Mouse (Mus musculus): ENCODE measurements at regions not wholly inside any gene's neighbourhood (a gene's known extent, or its start where the extent isn't known, plus 50 kb on each side); places are given as distances from the start of the nearest gene placed in this dataset.

DNA sequence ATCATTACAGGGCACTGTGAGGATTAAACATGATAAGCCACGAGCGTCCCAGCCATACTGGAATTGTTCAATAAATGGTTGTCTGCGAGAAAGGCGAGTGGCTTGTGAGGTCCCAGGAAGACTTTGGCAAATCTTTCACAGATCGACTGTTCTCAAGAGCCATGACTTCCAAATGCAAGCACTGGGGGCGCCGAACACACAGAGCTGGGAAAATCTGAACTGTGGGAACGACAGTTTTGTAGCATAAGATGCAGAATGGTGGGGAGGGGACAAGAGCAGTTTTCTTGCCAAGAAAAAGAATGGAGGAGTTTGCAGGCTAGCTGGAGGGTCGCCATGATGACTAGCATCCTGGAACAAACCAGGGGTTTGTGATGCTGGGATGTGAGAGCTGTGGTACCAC lies 300.8 kb downstream of the Bcor start:
- no peak overlapping the region for H3K9ac ChIP-seq
- H3K4me1 ChIP-seq (replicated peaks) = peaks cover 24% of the 10 kb centered on the region
- H3K36me3 ChIP-seq = no peaks in the 10 kb centered on the region
- peaks cover 56% of the 10 kb centered on the region for H3K27me3 ChIP-seq
- no peak overlapping the region for H3K4me2 ChIP-seq
- 59% methylated on average over 9 of the region's 9 CpGs for WGBS
- no peak overlapping the region for H3K4me3 ChIP-seq
- H3K27ac ChIP-seq = no peak overlapping the region
- no peaks in the 10 kb centered on the region for H3K9me3 ChIP-seq
- ATAC-seq (ENCODE audit: low FRiP score) = no peak

DNA sequence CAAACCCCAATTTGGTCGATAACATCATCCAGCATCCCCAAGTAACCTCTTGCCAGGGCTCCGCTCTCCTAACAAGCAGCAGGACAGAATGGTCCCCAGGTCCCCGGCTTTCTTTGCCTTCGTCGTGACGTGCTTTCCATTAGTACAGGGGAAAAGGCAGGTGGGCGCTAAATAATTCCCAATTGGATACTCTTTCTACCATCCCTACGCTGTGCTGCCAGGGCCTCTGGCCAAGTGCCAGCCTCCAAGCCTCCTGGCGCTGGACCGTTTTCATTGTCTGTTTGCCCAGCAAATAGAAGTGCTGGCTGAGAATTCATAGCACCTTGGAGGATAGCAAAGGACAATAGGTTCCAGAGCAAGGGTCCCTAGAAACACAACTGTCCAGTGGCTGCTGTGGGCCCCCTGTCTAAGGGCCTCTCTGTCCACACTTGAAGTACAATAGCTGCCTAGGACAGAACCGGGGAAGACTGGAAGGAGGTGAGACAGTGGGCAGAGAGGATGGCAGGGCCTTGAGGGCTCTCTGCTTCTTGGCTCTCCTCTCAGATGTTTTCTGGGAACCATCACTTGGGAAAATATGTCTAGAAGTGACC lies 298.9 kb downstream of the Bcor start:
- H3K9ac ChIP-seq = no peak overlapping the region
- H3K27me3 ChIP-seq = peaks cover 62% of the 10 kb centered on the region; the same call in 1 of the 2 replicates
- peaks cover 24% of the 10 kb centered on the region for H3K4me1 ChIP-seq (replicated peaks)
- ATAC-seq (ENCODE audit: low FRiP score) = no peak
- no peaks in the 10 kb centered on the region for H3K9me3 ChIP-seq
- no peak overlapping the region for H3K4me3 ChIP-seq
- 48% methylated on average over 11 of the region's 11 CpGs for WGBS
- H3K27ac ChIP-seq = peak overlapping the region; percentile 58; the same call in 1 of the 2 replicates
- no peaks in the 10 kb centered on the region for H3K36me3 ChIP-seq
- no peak overlapping the region for H3K4me2 ChIP-seq

DNA sequence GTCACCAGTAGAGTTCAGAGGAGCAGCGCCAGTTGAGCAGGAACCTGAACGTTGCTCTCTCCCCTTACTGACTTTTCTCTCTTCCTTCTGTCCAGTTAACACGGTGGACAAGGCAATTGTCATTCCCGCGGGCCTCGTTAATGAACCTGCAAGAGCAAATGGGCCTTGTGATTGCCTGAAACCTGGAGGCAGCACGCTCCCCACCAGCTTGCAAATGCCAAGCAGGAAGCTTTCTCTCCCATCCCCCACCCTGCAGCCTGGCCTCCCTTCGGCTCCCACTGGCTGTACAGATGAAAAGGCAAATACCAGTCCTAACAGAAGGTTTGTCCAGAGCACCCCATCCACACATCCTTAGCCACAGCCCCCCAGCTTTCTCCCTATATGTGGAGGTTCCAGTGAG lies 298.3 kb downstream of the Bcor start:
- H3K9ac ChIP-seq = no peak overlapping the region
- 0 out of 2 replicates have a peak, but pooled peaks have one; percentile 17 for ATAC-seq (ENCODE audit: low FRiP score)
- peak overlapping the region; percentile 58; the same call in 1 of the 2 replicates for H3K27ac ChIP-seq
- WGBS = 23% methylated on average over 8 of the region's 8 CpGs
- H3K36me3 ChIP-seq = no peaks in the 10 kb centered on the region
- no peak overlapping the region for H3K4me2 ChIP-seq
- H3K27me3 ChIP-seq = peaks cover 56% of the 10 kb centered on the region; the same call in 1 of the 2 replicates
- no peak overlapping the region for H3K4me3 ChIP-seq
- peaks cover 24% of the 10 kb centered on the region for H3K4me1 ChIP-seq (replicated peaks)
- no peaks in the 10 kb centered on the region for H3K9me3 ChIP-seq

DNA sequence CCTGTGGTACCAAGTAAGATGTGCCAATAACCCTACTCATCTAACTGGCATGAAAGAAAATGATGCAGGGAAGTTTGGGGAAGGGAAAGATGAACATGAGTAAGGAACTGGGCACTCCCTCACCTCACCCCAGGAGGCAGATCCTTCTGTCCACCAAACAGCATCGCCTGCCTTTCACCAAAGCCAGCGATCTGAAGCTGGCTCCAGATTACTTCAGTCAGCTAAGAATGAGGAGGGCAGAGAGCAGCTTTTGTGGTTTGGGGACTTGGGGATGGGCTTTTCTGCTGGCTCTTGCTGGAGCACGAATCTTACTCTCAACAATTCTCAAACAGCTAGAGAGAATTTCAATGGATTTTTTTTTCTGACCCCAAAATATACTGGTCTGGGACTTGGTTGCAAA lies 297.0 kb downstream of the Bcor start:
- Histone ChIP-seq H3K36me3 (no peaks in the 10 kb centered on the region), H3K27ac (no peak overlapping the region), H3K27me3 (peaks cover 51% of the 10 kb centered on the region; the same call in 1 of the 2 replicates), H3K4me3 (no peak overlapping the region), H3K4me2 (no peak overlapping the region), H3K9ac (no peak overlapping the region), H3K9me3 (no peaks in the 10 kb centered on the region), H3K4me1 (replicated peaks) (peaks cover 24% of the 10 kb centered on the region)
- WGBS = 22% methylated on average over 3 of the region's 3 CpGs
- ATAC-seq (ENCODE audit: low FRiP score) = no peak

DNA sequence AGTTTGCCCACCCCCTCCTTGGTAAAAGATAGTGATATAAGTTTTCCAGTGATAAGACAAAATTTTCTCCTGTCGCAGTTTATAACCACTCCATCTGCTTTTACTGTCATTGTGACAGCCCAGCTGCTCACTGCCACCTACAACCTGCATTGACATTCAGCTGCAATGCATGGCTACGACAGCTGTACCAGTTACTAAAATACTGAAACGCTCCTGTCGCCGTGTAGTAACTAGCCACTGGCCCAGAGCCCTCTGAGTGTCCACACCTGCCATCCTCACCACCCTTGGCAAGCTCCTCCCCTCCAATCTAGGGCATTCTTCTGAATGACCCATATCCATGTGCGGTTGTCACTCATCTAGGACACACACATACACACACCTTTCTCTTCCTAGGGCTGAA lies 286.2 kb downstream of the Bcor start:
- ATAC-seq (ENCODE audit: low FRiP score) = no peak
- H3K9ac ChIP-seq = no peak overlapping the region
- 91% methylated on average over 6 of the region's 6 CpGs for WGBS
- H3K4me2 ChIP-seq = no peak overlapping the region
- H3K4me3 ChIP-seq = no peak overlapping the region
- H3K27me3 ChIP-seq = peaks cover 16% of the 10 kb centered on the region
- no peaks in the 10 kb centered on the region for H3K4me1 ChIP-seq (replicated peaks)
- no peaks in the 10 kb centered on the region for H3K9me3 ChIP-seq
- no peaks in the 10 kb centered on the region for H3K36me3 ChIP-seq
- no peak overlapping the region for H3K27ac ChIP-seq

DNA sequence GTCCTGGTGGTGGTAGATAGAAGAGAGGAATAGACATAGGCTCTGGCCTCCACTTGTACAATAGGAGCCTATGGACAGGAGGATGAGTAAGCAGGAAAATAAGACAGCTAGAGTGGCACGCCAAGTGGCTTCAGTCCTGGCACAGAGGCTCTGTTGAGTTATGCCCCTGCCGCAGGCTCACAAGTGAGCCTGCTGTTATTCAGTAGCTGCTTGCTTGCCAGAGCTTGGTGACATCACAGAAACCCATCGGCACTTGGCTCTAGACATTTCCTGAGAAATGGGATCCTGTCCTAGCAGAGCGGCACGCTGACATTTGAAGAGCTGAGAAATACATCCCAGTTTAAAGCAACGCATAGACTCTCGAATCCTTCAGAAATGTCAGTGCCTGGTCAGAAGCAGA lies 283.5 kb downstream of the Bcor start:
- Histone ChIP-seq H3K27me3 (peaks cover 16% of the 10 kb centered on the region), H3K4me2 (no peak overlapping the region), H3K9me3 (no peaks in the 10 kb centered on the region), H3K36me3 (no peaks in the 10 kb centered on the region), H3K9ac (no peak overlapping the region), H3K4me3 (no peak overlapping the region), H3K4me1 (replicated peaks) (no peaks in the 10 kb centered on the region), H3K27ac (no peak overlapping the region)
- 87% methylated on average over 7 of the region's 7 CpGs for WGBS
- ATAC-seq (ENCODE audit: low FRiP score) = no peak

DNA sequence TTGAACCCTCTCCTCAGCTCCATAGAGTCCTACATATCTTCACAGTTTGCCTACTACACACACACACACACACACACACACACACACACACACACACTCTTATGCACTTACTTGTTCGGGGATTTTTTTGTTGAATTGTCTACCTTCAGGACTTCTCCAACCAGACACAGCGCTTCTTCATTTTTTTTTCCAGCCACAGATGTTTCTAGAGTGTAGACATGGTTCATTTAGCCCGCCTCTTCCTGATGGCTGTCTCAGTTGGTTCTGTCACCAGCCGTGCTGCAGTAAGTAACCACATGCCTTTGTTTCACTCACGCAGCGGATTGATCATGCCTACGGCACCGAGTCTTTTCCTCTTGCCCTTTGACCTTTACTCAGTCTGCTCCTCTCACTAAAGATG lies 282.1 kb downstream of the Bcor start:
- Histone ChIP-seq H3K4me1 (replicated peaks) (no peaks in the 10 kb centered on the region), H3K36me3 (no peaks in the 10 kb centered on the region), H3K9ac (no peak overlapping the region), H3K4me2 (no peak overlapping the region), H3K27ac (no peak overlapping the region), H3K9me3 (no peaks in the 10 kb centered on the region), H3K27me3 (peaks cover 17% of the 10 kb centered on the region), H3K4me3 (no peak overlapping the region)
- WGBS = 63% methylated on average over 8 of the region's 8 CpGs
- no peak for ATAC-seq (ENCODE audit: low FRiP score)

DNA sequence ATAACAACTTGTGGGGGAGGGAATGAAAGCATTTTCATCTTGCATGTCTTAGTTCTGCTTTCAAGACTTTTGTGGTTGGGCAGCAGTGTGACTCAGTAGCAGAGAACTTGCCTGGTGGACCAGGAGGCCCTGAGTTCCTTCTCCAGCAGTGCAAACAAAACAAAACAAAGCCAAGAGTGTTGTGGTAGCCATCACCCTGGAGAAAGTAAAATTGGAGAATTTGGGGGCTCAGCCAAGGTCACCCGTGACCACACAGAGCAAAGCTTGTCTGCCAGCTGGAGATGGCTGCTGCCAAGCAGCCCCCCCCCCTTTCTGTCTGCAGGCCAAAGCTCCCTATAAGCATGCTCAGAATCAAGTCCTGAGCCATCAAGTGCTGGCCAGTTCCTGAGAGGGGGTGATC lies 279.2 kb downstream of the Bcor start:
- Histone ChIP-seq H3K27ac (no peak overlapping the region), H3K36me3 (no peaks in the 10 kb centered on the region), H3K9me3 (no peaks in the 10 kb centered on the region), H3K4me1 (replicated peaks) (no peaks in the 10 kb centered on the region), H3K27me3 (peaks cover 27% of the 10 kb centered on the region), H3K4me2 (no peak overlapping the region), H3K4me3 (no peak overlapping the region), H3K9ac (no peak overlapping the region)
- WGBS = 83% methylated on average over 1 of the region's 1 CpGs
- no peak for ATAC-seq (ENCODE audit: low FRiP score)

DNA sequence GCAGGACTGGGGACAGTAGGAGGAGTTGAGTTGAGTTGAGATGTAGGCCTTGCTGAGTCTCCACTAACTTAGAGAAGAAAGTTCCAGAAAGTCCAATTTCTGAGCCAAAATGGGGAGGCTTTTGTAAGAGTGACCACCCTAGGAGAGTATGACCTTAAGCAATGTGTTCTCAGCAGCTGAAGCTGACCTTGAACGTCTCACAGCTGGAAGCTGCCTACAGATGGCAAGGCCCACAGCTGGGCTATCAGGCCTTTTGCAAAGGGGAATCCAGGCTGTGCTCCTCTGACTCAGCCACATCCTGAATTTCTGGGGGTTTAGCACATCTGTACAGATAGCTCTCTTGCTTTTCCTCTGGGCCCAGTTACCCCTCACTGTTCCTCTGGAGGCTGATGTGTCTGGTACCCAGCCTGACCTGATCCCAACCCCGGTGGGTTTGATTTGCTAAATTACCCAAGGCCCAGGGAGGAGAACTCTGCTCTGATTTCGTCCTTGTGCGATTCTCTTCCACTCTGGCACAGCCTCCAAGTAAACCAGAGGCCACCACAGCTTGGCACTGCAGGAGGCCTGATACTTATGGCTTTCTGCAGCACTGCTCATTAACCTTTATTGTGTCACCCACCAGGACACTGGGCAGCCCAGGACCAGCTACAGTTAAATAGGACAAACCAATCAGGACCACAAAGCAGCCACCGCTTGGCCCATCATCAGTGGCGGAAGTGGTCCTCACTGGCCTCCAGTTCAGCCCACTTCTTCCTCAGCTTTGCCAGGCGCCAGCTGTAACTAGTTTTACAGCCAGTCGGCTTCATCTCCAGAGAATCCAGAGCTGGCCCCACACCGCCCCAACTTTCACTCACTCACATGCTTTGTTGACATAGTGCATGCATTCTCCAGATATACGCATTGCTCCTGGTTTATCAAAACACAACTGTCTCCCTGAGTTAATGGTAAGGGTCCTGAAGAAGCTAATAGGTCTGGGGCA lies 276.1 kb downstream of the Bcor start:
- Histone ChIP-seq H3K27me3 (peaks cover 37% of the 10 kb centered on the region), H3K36me3 (no peaks in the 10 kb centered on the region), H3K4me1 (replicated peaks) (no peaks in the 10 kb centered on the region), H3K4me3 (no peak overlapping the region), H3K9ac (no peak overlapping the region), H3K27ac (no peak overlapping the region), H3K9me3 (no peaks in the 10 kb centered on the region), H3K4me2 (no peak overlapping the region)
- ATAC-seq (ENCODE audit: low FRiP score) = no peak
- WGBS = 74% methylated on average over 10 of the region's 10 CpGs

DNA sequence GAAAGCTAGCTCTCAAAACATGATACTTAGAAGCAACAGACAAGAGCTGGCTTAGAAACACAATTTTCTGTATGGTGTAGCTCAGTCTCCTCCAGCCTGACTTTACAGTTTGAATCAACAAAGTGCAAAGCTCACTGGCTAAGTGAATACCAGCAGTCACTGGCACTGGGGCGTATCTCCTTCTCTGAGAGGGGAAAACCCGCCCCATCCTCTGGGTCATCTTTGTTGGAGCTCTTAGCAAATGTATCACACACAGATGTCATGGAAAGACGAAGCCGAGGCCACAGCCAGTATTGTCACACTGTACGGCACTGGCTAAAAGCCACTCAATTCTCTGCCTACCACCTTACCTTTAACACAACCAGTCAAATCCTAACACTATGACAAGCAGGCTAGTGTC lies 267.8 kb downstream of the Bcor start:
- Histone ChIP-seq H3K4me2 (no peak overlapping the region), H3K4me1 (replicated peaks) (peaks cover 8% of the 10 kb centered on the region; the same call in 1 of the 2 replicates), H3K9ac (no peak overlapping the region), H3K4me3 (no peak overlapping the region), H3K9me3 (no peaks in the 10 kb centered on the region), H3K36me3 (no peaks in the 10 kb centered on the region), H3K27ac (no peak overlapping the region), H3K27me3 (peaks cover 64% of the 10 kb centered on the region)
- 83% methylated on average over 5 of the region's 5 CpGs for WGBS
- ATAC-seq (ENCODE audit: low FRiP score) = no peak

DNA sequence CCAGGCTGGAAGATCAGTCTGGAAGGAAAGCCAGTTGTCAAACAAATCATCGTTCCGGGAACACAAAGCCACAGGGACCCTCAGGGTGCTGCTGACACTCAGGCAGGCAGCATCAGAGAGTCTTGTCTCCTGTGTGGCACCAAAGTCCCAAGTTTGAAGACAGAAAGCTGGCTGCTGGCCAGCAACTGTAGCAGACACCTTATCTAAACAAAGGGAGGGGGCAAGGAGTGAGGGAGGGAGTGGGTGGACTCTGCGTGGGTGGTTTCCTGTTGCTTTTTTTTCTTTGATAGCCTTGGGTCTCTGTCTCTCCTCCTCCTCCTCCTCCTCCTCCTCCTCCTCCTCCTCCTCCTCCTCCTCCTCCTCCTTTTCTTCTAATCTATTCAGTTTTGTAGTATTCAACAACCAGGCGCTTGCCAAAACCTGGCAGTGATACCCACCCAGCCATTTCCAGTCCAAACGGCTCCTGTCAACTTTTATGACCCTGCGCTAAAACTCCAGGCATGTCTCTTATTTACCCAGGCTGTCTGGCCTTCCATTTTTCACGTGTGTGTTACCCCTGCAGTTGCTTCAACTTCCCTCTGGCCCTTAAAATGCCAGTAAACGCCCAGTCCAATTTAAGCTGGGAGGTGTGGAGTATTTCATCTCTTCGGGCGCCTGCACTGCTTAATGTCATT lies 266.4 kb downstream of the Bcor start:
- no peak overlapping the region for H3K27ac ChIP-seq
- no peak for ATAC-seq (ENCODE audit: low FRiP score)
- 48% methylated on average over 10 of the region's 10 CpGs for WGBS
- no peaks in the 10 kb centered on the region for H3K36me3 ChIP-seq
- H3K27me3 ChIP-seq = peaks cover 63% of the 10 kb centered on the region
- peaks cover 8% of the 10 kb centered on the region; the same call in 1 of the 2 replicates for H3K4me1 ChIP-seq (replicated peaks)
- no peak overlapping the region for H3K9ac ChIP-seq
- H3K4me2 ChIP-seq = no peak overlapping the region
- no peaks in the 10 kb centered on the region for H3K9me3 ChIP-seq
- no peak overlapping the region for H3K4me3 ChIP-seq

DNA sequence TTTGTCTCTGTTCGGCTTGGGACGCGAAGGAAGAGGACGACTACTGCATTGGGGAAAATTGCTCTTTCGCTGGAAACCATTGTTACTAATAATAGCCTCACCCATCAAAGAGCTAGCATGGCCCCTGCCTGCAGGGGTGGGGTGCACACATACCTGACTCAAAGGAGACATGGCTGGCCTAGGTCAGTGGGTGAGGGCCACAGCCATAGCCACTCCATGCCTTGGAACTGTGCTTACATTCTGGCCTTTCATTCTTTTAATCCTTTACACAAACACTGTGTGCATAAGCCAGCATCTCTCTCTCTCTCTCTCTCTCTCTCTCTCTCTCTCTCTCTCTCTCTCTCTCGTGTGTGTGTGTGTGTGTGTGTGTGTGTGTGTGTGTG lies 265.9 kb downstream of the Bcor start:
- WGBS = 52% methylated on average over 5 of the region's 6 CpGs
- no peak overlapping the region for H3K9ac ChIP-seq
- H3K27ac ChIP-seq = peak overlapping the region; percentile 44; the same call in 1 of the 2 replicates
- no peak overlapping the region for H3K4me3 ChIP-seq
- H3K27me3 ChIP-seq = peaks cover 61% of the 10 kb centered on the region
- no peak overlapping the region for H3K4me2 ChIP-seq
- no peak for ATAC-seq (ENCODE audit: low FRiP score)
- no peaks in the 10 kb centered on the region for H3K36me3 ChIP-seq
- H3K4me1 ChIP-seq (replicated peaks) = peaks cover 8% of the 10 kb centered on the region; the same call in 1 of the 2 replicates
- no peaks in the 10 kb centered on the region for H3K9me3 ChIP-seq
